Mouse (Mus musculus) heart, embryonic 10.5 days (tissue): Measurements from ENCODE around the gene Scrn2. TPM values are rescaled to one million over a fixed set of nuclear protein-coding genes. Genes with fewer than 3 reads are reported as not detected.
A peak's percentile ranks its signal among the peaks of the same experiment; 100 is the strongest.

Source experiments
- DNase-seq: peaks from one replicate; pipeline ENCODE4 v3.0.0-alpha.2; 2017; ENCODE audit warnings: low spot score
- H3K27ac ChIP-seq: fragments of 300-500 bp; sonication (generic); 2 replicates; pipeline ENCODE4 v1.5.1; 2016; ENCODE audit warnings: mild to moderate bottlenecking
- H3K27me3 ChIP-seq: fragments of 300-500 bp; sonication (generic); 2 replicates; pipeline ENCODE4 v1.6.1; 2016; ENCODE audit warnings: mild to moderate bottlenecking; ENCODE audit not compliant: poor library complexity, insufficient read depth, severe bottlenecking
- H3K36me3 ChIP-seq: fragments of 300-500 bp; sonication (generic); 2 replicates; pipeline ENCODE4 v1.6.1; 2016; ENCODE audit warnings: mild to moderate bottlenecking, moderate library complexity
- H3K4me1 ChIP-seq: fragments of 300-500 bp; sonication (generic); 2 replicates; pipeline ENCODE4 v1.6.1; 2016; ENCODE audit warnings: mild to moderate bottlenecking
- H3K4me3 ChIP-seq: fragments of 300-500 bp; sonication (generic); 2 replicates; pipeline ENCODE4 v1.5.1; 2016; ENCODE audit warnings: mild to moderate bottlenecking, moderate library complexity
- H3K9me3 ChIP-seq: fragments of 300-500 bp; sonication (generic); 2 replicates; pipeline ENCODE4 v1.6.1; 2016; ENCODE audit warnings: mild to moderate bottlenecking, moderate library complexity
- WGBS: fragments of 180-500 bp; shearing (Covaris S2); methylation state at CpG from one replicate; pipeline ENCODE4 v1.1.7; 2016; 5-methylcytosine and 5-hydroxymethylcytosine counted together
- microRNA-seq: library from miRNA; unstranded; fragments of <30 nt; microRNA quantifications from one replicate; pipeline ENCODE4, GENCODE M21; 2017
- polyA plus RNA-seq: library from polyadenylated mRNA; unstranded; fragments of >200 nt; fragmentation: Nextera tagmentation; extraction: Ambion mirVana; gene quantifications from 2 replicates; pipeline ENCODE4 v1.2.1, GENCODE M21; 2016

Scrn2 gene
- polyA plus RNA-seq, 1 experiment from 2014 or later: 30.0 TPM

DNA sequence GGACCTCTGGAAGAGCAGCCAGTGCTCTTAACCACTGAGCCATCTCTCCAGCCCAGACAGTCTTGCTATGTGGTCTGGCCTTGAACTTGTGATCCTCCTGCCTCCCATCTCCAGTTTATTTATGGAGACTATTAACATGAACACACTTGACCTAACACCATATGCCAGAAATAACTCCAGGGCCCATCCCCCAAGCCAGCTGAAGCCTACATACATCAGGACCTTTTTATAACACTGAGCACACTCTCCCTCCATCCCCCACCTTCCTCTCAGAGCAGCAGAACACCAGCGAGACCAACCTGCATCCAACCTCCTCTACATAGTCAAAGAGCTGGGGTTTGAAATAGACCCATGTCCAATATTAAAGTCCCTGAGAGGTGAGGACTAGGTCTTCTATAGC lies 41.4 kb downstream of the Scrn2 start:
- H3K4me3 ChIP-seq: no peak overlapping the region
- peak overlapping the region; percentile 52; the same call in 1 of the 2 replicates for H3K27ac ChIP-seq
- H3K27me3 ChIP-seq: peaks cover 9% of the 10 kb centered on the region; the same call in 1 of the 2 replicates
- WGBS: 50% methylated on average over 1 of the region's 1 CpGs
- no peaks in the 10 kb centered on the region for H3K9me3 ChIP-seq
- peaks cover 21% of the 10 kb centered on the region for H3K4me1 ChIP-seq
- no peak for DNase-seq
- H3K36me3 ChIP-seq: peaks cover 22% of the 10 kb centered on the region

DNA sequence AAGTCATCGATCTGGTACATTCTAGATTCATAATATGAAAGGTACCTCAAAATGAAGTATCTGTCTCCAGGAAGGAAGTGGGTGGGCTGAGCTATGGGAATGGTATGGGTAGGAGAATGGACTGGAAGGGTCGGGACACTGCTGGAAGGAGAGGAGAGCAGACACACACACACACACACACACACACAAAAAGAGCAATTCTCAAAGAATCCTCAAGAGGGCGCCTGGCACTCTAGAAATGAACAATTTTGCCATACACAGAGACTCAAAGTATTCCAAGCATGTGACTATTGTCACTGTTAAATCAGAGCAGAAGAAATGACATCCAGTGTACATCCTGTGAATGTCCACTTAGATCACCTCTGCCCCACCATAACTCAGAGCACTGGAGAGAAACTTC lies 42.8 kb downstream of the Scrn2 start:
- Histone ChIP-seq H3K27me3 (peaks cover 9% of the 10 kb centered on the region; the same call in 1 of the 2 replicates), H3K36me3 (peaks cover 10% of the 10 kb centered on the region), H3K4me1 (peaks cover 15% of the 10 kb centered on the region), H3K27ac (no peak overlapping the region), H3K9me3 (no peaks in the 10 kb centered on the region), H3K4me3 (no peak overlapping the region)
- WGBS: 34% methylated on average over 3 of the region's 3 CpGs
- no peak for DNase-seq

DNA sequence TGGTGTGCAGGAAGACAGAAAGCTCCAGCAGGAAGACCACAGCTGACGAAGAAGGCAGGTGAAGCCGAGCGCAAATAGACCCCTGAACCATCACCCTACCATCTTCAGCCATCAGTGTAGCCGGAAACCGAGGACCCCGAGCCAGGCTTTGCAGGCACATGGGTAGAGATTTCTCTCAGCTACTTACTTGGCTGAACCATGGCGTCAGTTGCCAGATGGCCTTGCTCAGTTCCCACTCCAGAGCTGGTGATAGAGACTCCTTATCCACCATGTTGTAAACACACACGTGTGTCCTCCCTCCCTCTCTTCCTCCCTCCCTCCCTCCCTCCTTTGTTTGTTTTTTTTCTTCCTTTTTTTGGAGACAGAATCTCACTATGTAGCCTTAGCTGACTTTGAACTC lies 44.5 kb downstream of the Scrn2 start:
- Histone ChIP-seq H3K27ac (no peak overlapping the region), H3K4me1 (peaks cover 15% of the 10 kb centered on the region), H3K27me3 (no peaks in the 10 kb centered on the region), H3K9me3 (no peaks in the 10 kb centered on the region), H3K4me3 (no peak overlapping the region), H3K36me3 (no peaks in the 10 kb centered on the region)
- DNase-seq: no peak
- WGBS: 59% methylated on average over 8 of the region's 8 CpGs

DNA sequence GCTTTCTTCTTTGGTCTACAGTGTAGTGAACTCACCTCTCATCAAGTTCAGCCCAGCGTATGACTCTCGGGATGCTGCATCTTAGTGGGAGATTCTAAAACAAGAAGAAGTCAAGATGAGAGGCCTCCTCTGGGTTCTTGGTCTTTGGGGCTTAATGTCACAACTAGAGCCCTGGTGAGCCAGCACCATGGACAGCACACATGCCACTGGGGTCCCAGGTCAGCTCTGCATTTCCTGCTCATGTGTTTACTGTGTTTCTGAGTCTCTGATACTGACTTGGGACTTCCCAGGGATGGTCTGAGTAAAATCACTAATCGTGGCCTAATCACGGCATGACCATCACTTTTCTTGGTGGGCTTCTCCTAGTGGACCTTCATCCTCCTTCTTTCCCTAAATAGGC lies 49.0 kb downstream of the Scrn2 start:
- Histone ChIP-seq H3K4me1 (peaks cover 10% of the 10 kb centered on the region), H3K27me3 (peaks cover 11% of the 10 kb centered on the region), H3K36me3 (no peaks in the 10 kb centered on the region), H3K9me3 (peaks cover 4% of the 10 kb centered on the region), H3K4me3 (no peak overlapping the region), H3K27ac (no peak overlapping the region)
- DNase-seq: peak; percentile 83
- WGBS: 36% methylated on average over 4 of the region's 4 CpGs

DNA sequence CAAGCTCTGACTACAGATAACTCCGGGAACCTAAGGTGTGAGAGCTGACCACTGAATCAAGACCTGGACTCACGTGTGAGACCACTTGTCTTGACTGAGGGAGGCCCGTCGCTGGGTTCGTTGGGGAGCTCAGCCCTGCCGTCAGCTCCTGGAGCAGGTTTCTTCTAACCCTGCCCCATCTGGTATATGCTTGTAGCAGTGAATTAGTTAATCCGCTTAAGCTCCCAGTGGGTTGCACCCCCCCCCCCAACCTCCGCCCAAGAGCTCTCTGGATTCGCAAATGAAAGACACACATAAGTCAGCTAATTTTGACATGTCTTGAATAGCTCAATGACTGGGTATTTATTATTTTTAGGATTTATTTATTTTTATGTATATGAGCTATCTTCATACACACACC lies 50.6 kb downstream of the Scrn2 start:
- Histone ChIP-seq H3K27me3 (peaks cover 26% of the 10 kb centered on the region), H3K4me3 (no peak overlapping the region), H3K36me3 (no peaks in the 10 kb centered on the region), H3K27ac (no peak overlapping the region), H3K4me1 (peaks cover 10% of the 10 kb centered on the region), H3K9me3 (peaks cover 4% of the 10 kb centered on the region)
- 16% methylated on average over 9 of the region's 9 CpGs for WGBS
- no peak for DNase-seq

DNA sequence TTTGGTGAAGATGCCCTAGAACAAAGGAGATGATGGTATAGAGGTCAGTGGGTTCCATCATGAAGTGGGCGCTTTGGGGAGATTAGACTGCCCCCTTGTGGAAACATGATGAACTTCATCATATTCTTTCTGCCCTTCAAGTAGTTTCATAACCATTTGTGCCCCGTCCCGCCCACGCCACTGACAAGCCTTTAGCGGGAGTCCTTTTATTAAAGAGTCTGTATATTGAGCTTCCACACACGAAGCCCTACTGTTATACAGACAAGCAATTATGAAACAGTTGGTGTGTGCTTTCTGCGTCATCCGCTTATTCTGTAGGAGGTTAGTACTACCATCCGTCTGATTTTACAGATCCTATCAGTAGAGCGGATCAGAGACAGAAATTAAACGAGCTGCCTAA lies 53.2 kb downstream of the Scrn2 start:
- no peak for DNase-seq
- H3K27ac ChIP-seq: no peak overlapping the region
- no peaks in the 10 kb centered on the region for H3K36me3 ChIP-seq
- 0 out of 2 replicates have a peak overlapping the region, but pooled peaks have one; percentile 22 for H3K4me3 ChIP-seq
- H3K27me3 ChIP-seq: peaks cover 26% of the 10 kb centered on the region
- peaks cover 10% of the 10 kb centered on the region for H3K4me1 ChIP-seq
- 39% methylated on average over 11 of the region's 11 CpGs for WGBS
- peaks cover 11% of the 10 kb centered on the region for H3K9me3 ChIP-seq

Small RNA genes lying within 50 kb of the gene (microRNA-seq; reads per million reads assigned to microRNA genes)
- 1.8 reads per million for gene Mir8103

Other genes with a start within 250 kb of the Scrn2 start
- 62.5 and 101 TPM in 2 replicates for gene Cbx1, start 240.8 kb upstream of the Scrn2 start, polyA plus RNA-seq
- 65.0 and 78.7 TPM in 2 replicates for gene Nfe2l1, start 200.0 kb upstream of the Scrn2 start, polyA plus RNA-seq
- gene Copz2, start 180.1 kb upstream of the Scrn2 start, polyA plus RNA-seq: 86.6 and 90.1 TPM in 2 replicates
- 68.3 and 84.3 TPM in 2 replicates for gene Cdk5rap3, start 113.4 kb upstream of the Scrn2 start, polyA plus RNA-seq
- 0.90 and 1.5 TPM in 2 replicates for gene Prr15l, start 101.8 kb upstream of the Scrn2 start, polyA plus RNA-seq
- 69.3 and 72.6 TPM in 2 replicates for gene Pnpo, start 86.0 kb upstream of the Scrn2 start, polyA plus RNA-seq
- 20.1 and 21.9 TPM in 2 replicates for gene Sp2, start 47.0 kb upstream of the Scrn2 start, polyA plus RNA-seq
- gene Sp6, start 16.5 kb upstream of the Scrn2 start, polyA plus RNA-seq: 0.47 and 2.3 TPM in 2 replicates
- gene Lrrc46, start 11.5 kb downstream of the Scrn2 start, polyA plus RNA-seq: 0.28 and 0.35 TPM in 2 replicates
- gene Mrpl10, start 11.6 kb downstream of the Scrn2 start, polyA plus RNA-seq: 82.7 and 93.1 TPM in 2 replicates
- gene Osbpl7, start 20.7 kb downstream of the Scrn2 start, polyA plus RNA-seq: 6.5 and 9.4 TPM in 2 replicates
- gene Tbx21, start 85.4 kb downstream of the Scrn2 start, polyA plus RNA-seq: 0.21 TPM in 1 of 2 replicates, not detected in the other
- 7.6 and 8.4 TPM in 2 replicates for gene Tbkbp1, start 121.6 kb downstream of the Scrn2 start, polyA plus RNA-seq
- gene Kpnb1, start 157.9 kb downstream of the Scrn2 start, polyA plus RNA-seq: 50.6 and 72.2 TPM in 2 replicates